Comparison of ENCODE assay signal across 7 mouse cellular contexts in genomic region chr9:83925688-83926041, GRCm38 (mm10). TPM values are rescaled to one million over a fixed set of nuclear protein-coding genes. Genes with fewer than 3 reads are reported as not detected.
DNase-seq lines count a peak whose midpoint lies in the region; ATAC-seq and TF ChIP-seq lines count a peak whose summit lies in the region.

No protein-coding gene starts in this region.

- H3K27me3 ChIP-seq in lung, embryonic 16.5 days (ENCODE audit: control insufficient read depth, insufficient read depth, low read depth, low read length): no peaks in the 10 kb centered on the region
- H3K27me3 ChIP-seq in embryonic facial prominence, embryonic 14.5 days (replicated peaks; ENCODE audit: control insufficient read depth, insufficient read depth, low read length): no peaks in the 10 kb centered on the region
- H3K27me3 ChIP-seq in intestine, embryonic 16.5 days (replicated peaks; ENCODE audit: control insufficient read depth, insufficient read depth, low read length): no peaks in the 10 kb centered on the region
- H3K27me3 ChIP-seq in neural tube, embryonic 15.5 days (replicated peaks): no peaks in the 10 kb centered on the region

- no peak for TF ChIP-seq CTCF in lung, adult 2 months (IDR thresholded peaks at IDR 0.05; ENCODE audit: insufficient read depth, low read length)

- H3K9me3 ChIP-seq in lung, embryonic 16.5 days (ENCODE audit: control insufficient read depth, low read length): no peaks in the 10 kb centered on the region
- no peaks in the 10 kb centered on the region for H3K9me3 ChIP-seq in embryonic facial prominence, embryonic 14.5 days (ENCODE audit: control insufficient read depth, low read length)
- no peaks in the 10 kb centered on the region for H3K9me3 ChIP-seq in intestine, embryonic 16.5 days (ENCODE audit: control insufficient read depth, low read length)
- H3K9me3 ChIP-seq in neural tube, embryonic 15.5 days (replicated peaks): no peaks in the 10 kb centered on the region

- H3K27ac ChIP-seq in lung, embryonic 16.5 days (ENCODE audit: low read length): no peak overlapping the region
- H3K27ac ChIP-seq in embryonic facial prominence, embryonic 14.5 days (replicated peaks; ENCODE audit: low read depth, low read length): no peak overlapping the region
- H3K27ac ChIP-seq in intestine, embryonic 16.5 days (ENCODE audit: low read length): no peak overlapping the region
- no peak overlapping the region for H3K27ac ChIP-seq in neural tube, embryonic 15.5 days (replicated peaks)

- peak overlapping the region; percentile 78 for H3K4me2 ChIP-seq in lung, embryonic 16.5 days (ENCODE audit: low read depth, low read length)
- H3K4me2 ChIP-seq in embryonic facial prominence, embryonic 14.5 days (ENCODE audit: low read depth, low read length): peak overlapping the region; percentile 74
- peak overlapping the region; percentile 68 for H3K4me2 ChIP-seq in intestine, embryonic 16.5 days (ENCODE audit: low read depth, low read length)
- peak overlapping the region; percentile 72 for H3K4me2 ChIP-seq in neural tube, embryonic 15.5 days

- H3K36me3 ChIP-seq in lung, embryonic 16.5 days (ENCODE audit: control insufficient read depth, insufficient read depth, low read length): no peaks in the 10 kb centered on the region
- H3K36me3 ChIP-seq in embryonic facial prominence, embryonic 14.5 days (ENCODE audit: control insufficient read depth, insufficient read depth, low read length): no peaks in the 10 kb centered on the region
- H3K36me3 ChIP-seq in intestine, embryonic 16.5 days (ENCODE audit: control insufficient read depth, insufficient read depth, low read length): no peaks in the 10 kb centered on the region
- H3K36me3 ChIP-seq in neural tube, embryonic 15.5 days: no peaks in the 10 kb centered on the region

- peak overlapping the region; percentile 79 for H3K4me3 ChIP-seq in lung, embryonic 16.5 days (ENCODE audit: low read length)
- no peak overlapping the region for H3K4me3 ChIP-seq in lung, adult 2 months (replicated peaks; ENCODE audit: extremely low read depth, low read depth, low read length)
- H3K4me3 ChIP-seq in embryonic facial prominence, embryonic 14.5 days (ENCODE audit: low read depth, low read length): peak overlapping the region; percentile 67
- H3K4me3 ChIP-seq in intestine, embryonic 16.5 days (ENCODE audit: low read length): peak overlapping the region; percentile 74
- H3K4me3 ChIP-seq in neural tube, embryonic 15.5 days (replicated peaks): peak overlapping the region; percentile 67

- peak overlapping the region; percentile 76; the same call in 1 of the 2 replicates for H3K9ac ChIP-seq in lung, embryonic 16.5 days (ENCODE audit: low read length)
- peak overlapping the region; percentile 75 for H3K9ac ChIP-seq in embryonic facial prominence, embryonic 14.5 days (ENCODE audit: low read depth, low read length)
- peak overlapping the region; percentile 69 for H3K9ac ChIP-seq in intestine, embryonic 16.5 days (ENCODE audit: low read depth, low read length)
- no peak overlapping the region for H3K9ac ChIP-seq in neural tube, embryonic 15.5 days (replicated peaks)

- peaks cover 2% of the 10 kb centered on the region; the same call in 1 of the 2 replicates for H3K4me1 ChIP-seq in lung, embryonic 16.5 days (replicated peaks; ENCODE audit: control insufficient read depth, insufficient read depth, low read length)
- H3K4me1 ChIP-seq in lung, adult 2 months (ENCODE audit: control insufficient read depth, insufficient read depth, low read length): no peaks in the 10 kb centered on the region
- no peaks in the 10 kb centered on the region for H3K4me1 ChIP-seq in embryonic facial prominence, embryonic 14.5 days (ENCODE audit: control insufficient read depth, insufficient read depth, low read length)
- peaks cover 5% of the 10 kb centered on the region; the same call in 1 of the 2 replicates for H3K4me1 ChIP-seq in intestine, embryonic 16.5 days (ENCODE audit: control insufficient read depth, insufficient read depth, low read length)
- H3K4me1 ChIP-seq in neural tube, embryonic 15.5 days: peaks cover 6% of the 10 kb centered on the region

- ATAC-seq in lung, embryonic 16.5 days (ENCODE audit: low read depth): no peak
- ATAC-seq in embryonic facial prominence, embryonic 14.5 days (ENCODE audit: low read depth): no peak
- no peak for ATAC-seq in intestine, embryonic 16.5 days
- 0 out of 2 replicates have a peak, but pooled peaks have one; percentile 7 for ATAC-seq in neural tube, embryonic 15.5 days (ENCODE audit: low FRiP score)
- no peak for ATAC-seq in activated CD4-positive, CD25-positive, alpha-beta regulatory T cell, adult 4 months

- DNase-seq in lung, adult 2 months: no peak
- no peak for DNase-seq in embryonic facial prominence, embryonic 14.5 days (ENCODE audit: low spot score)
- DNase-seq in thymus, postnatal 36 days: no peak

- no peak for TF ChIP-seq POLR2A in lung, adult 2 months (IDR thresholded peaks at IDR 0.05; ENCODE audit: borderline replicate concordance, extremely low read depth, low read depth, low read length)

- 49% methylated on average over 4 of the region's 4 CpGs for WGBS in lung, embryonic 16.5 days
- WGBS in lung, adult 2 months: 62% methylated on average over 4 of the region's 4 CpGs
- 60% methylated on average over 4 of the region's 4 CpGs for WGBS in embryonic facial prominence, embryonic 14.5 days
- WGBS in intestine, embryonic 16.5 days: 63% methylated on average over 4 of the region's 4 CpGs
- WGBS in neural tube, embryonic 15.5 days: 56% methylated on average over 4 of the region's 4 CpGs

RNA-seq across cellular contexts. Expression of gene Bckdhb, which starts 0.7 kb away (rescaled TPM):
- 33.9 and 35.8 TPM in 2 replicates for polyA plus RNA-seq in lung, embryonic 16.5 days (2015; fragmentation: Nextera tagmentation; extraction: Ambion mirVana)
- polyA plus RNA-seq in lung, adult 2 months (2012; rRNA removed): 10.4 and 13.9 TPM in 2 replicates
- 41.6 and 46.6 TPM in 2 replicates for polyA plus RNA-seq in embryonic facial prominence, embryonic 14.5 days (2014; fragmentation: Nextera tagmentation; extraction: Ambion mirVana)
- polyA plus RNA-seq in intestine, embryonic 16.5 days (2015; fragmentation: Nextera tagmentation; extraction: Ambion mirVana): 25.9 and 30.7 TPM in 2 replicates
- polyA plus RNA-seq in neural tube, embryonic 15.5 days (2015; fragmentation: Nextera tagmentation; extraction: Ambion mirVana): 39.9 and 43.4 TPM in 2 replicates
- polyA plus RNA-seq in activated CD4-positive, CD25-positive, alpha-beta regulatory T cell, adult 4 months (2017; shearing (Covaris generic)): 10 to 100 TPM in 1 of 2 experiments, 1 to 10 TPM in 1; 9.3 to 10.2 TPM
